Mouse (Mus musculus): ENCODE measurements around the gene Tomm70a. TPM values are rescaled to one million over a fixed set of nuclear protein-coding genes. Genes with fewer than 3 reads are reported as not detected.

Tomm70a gene
- polyA plus RNA-seq, 2 experiments: 15.9 to 28.2 TPM

DNA sequence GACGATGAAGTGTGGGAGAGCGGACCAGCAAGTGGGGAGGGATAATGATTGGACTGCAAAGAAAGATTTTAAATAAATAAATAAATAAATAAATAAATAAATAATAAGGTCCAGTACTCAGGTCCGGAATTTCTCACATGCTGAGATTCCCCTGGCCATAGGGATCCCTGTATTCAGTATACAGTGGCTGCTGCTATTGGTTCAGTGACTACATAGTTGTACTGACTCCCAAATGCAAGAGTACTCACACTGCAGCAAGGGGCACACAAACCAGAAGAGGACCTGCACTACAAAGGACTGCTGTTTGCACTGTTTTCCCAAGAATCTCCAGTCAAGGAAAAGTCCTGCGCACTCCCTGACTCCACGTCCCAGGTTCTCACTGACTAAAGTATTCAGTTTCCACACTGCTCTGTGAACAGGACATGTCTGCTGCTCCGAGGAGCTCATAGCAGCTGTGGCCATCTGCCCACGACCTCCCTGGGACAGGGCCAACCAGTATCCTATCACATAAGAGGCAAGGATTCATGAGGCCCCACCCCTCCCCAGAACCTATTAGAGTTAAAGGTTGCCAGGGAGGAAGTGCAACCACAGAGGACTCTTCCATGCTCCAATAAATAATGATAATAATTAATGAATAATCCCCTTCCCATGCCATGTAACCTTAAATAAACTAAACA is 22.9 kb upstream of the Tomm70a start:
- no peak overlapping the region for H3K9ac ChIP-seq (replicated peaks)
- H3K27me3 ChIP-seq (ENCODE audit: control insufficient read depth, insufficient read depth, low read length): no peaks in the 10 kb centered on the region
- no peaks in the 10 kb centered on the region for H3K36me3 ChIP-seq (replicated peaks; ENCODE audit: control insufficient read depth, insufficient read depth, low read depth)
- H3K4me1 ChIP-seq (replicated peaks; ENCODE audit: control insufficient read depth in 2 of 2, insufficient read depth in 2 of 2, low read length in 1 of 2): no peaks in the 10 kb centered on the region
- H3K9me3 ChIP-seq (ENCODE audit: control insufficient read depth, low read length): no peaks in the 10 kb centered on the region
- no peak overlapping the region for H3K27ac ChIP-seq
- TF ChIP-seq EP300 (IDR thresholded peaks at IDR 0.05; ENCODE audit: low read depth) (no peak), CTCF (IDR thresholded peaks at IDR 0.05; ENCODE audit: low read depth) (no peak)
- no peak overlapping the region for H3K4me2 ChIP-seq (ENCODE audit: low read depth)
- DNase-seq (ENCODE audit: low read depth in 3 of 3, low spot score in 3 of 3) (no peak), ATAC-seq (ENCODE audit: insufficient read depth) (no peak)
- WGBS (ENCODE audit: insufficient replicate concordance): 46% methylated on average over 7 of the region's 7 CpGs
- no peak overlapping the region for H3K4me3 ChIP-seq (ENCODE audit: insufficient read depth in 1 of 2, low read depth in 2 of 2, low read length in 2 of 2)

DNA sequence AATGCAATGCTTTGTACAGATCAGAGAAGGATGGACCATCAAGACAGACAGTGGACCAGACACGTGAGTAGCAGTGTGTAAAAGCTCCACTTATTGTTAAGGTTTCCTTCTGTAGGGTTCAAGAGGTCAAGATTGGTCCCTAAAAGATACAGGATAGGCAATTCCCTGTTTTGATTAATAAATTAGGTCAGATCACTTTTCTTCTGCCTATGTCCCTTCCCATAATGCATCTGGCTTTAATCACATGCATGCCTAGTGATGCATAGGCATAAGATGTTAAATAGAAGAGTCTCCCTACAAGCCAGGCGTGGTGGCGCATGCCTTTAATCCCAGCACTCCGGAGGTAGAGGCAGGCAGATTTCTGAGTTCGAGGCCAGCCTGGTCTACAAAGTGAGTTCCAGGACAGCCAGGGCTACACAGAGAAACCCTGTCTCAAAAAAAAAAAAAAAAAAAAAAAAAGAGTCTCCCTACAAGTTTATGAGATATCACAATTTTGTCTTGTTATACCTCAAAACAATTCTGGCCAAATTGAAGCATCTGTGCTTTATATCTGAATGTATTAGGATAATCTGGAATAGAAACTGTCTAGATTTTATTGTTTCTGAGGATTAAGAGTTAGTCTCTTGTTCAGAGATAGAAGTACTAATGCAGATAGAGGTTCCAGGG is 21.8 kb upstream of the Tomm70a start:
- 50% methylated on average over 5 of the region's 5 CpGs for WGBS (ENCODE audit: insufficient replicate concordance)
- Histone ChIP-seq H3K27me3 (ENCODE audit: control insufficient read depth, insufficient read depth, low read length) (no peaks in the 10 kb centered on the region), H3K36me3 (replicated peaks; ENCODE audit: control insufficient read depth, insufficient read depth, low read depth) (no peaks in the 10 kb centered on the region), H3K27ac (no peak overlapping the region), H3K4me3 (ENCODE audit: insufficient read depth in 1 of 2, low read depth in 2 of 2, low read length in 2 of 2) (no peak overlapping the region), H3K9ac (replicated peaks) (no peak overlapping the region), H3K9me3 (ENCODE audit: control insufficient read depth, low read length) (no peaks in the 10 kb centered on the region), H3K4me2 (ENCODE audit: low read depth) (no peak overlapping the region), H3K4me1 (replicated peaks; ENCODE audit: control insufficient read depth in 2 of 2, insufficient read depth in 2 of 2, low read length in 1 of 2) (no peaks in the 10 kb centered on the region)
- ATAC-seq (ENCODE audit: insufficient read depth) (no peak), DNase-seq (ENCODE audit: low read depth in 3 of 3, low spot score in 3 of 3) (no peak)
- no peak for TF ChIP-seq EP300 (IDR thresholded peaks at IDR 0.05; ENCODE audit: low read depth)
- no peak for TF ChIP-seq CTCF (IDR thresholded peaks at IDR 0.05; ENCODE audit: low read depth)

DNA sequence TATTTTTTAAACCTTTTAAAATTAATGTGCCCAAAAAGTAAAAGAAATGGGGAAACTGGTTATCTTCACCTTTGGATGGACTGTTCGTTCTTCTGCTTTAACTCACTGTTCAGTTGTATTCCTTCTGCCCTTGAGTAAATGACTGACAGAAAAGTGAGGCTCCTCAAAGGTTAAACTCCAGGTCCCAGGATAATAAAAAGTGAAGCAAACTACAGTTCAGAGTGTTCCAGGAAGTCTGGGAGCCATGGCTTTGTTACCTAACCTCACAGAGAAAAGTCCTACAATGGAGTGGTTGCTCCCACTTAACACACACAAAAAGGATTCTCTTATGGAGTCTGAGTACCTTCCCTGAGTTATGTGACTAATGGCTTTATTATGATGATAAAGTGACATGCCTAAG is 20.3 kb upstream of the Tomm70a start:
- Histone ChIP-seq H3K9me3 (ENCODE audit: control insufficient read depth, low read length) (no peaks in the 10 kb centered on the region), H3K27ac (no peak overlapping the region), H3K27me3 (ENCODE audit: control insufficient read depth, insufficient read depth, low read length) (no peaks in the 10 kb centered on the region), H3K4me1 (replicated peaks; ENCODE audit: control insufficient read depth in 2 of 2, insufficient read depth in 2 of 2, low read length in 1 of 2) (no peaks in the 10 kb centered on the region), H3K9ac (replicated peaks) (no peak overlapping the region), H3K36me3 (replicated peaks; ENCODE audit: control insufficient read depth, insufficient read depth, low read depth) (no peaks in the 10 kb centered on the region), H3K4me3 (ENCODE audit: insufficient read depth in 1 of 2, low read depth in 2 of 2, low read length in 2 of 2) (no peak overlapping the region), H3K4me2 (ENCODE audit: low read depth) (no peak overlapping the region)
- 65% methylated on average over 1 of the region's 1 CpGs for WGBS (ENCODE audit: insufficient replicate concordance)
- TF ChIP-seq EP300 (IDR thresholded peaks at IDR 0.05; ENCODE audit: low read depth) (no peak), CTCF (IDR thresholded peaks at IDR 0.05; ENCODE audit: low read depth) (no peak)
- DNase-seq (ENCODE audit: low read depth in 3 of 3, low spot score in 3 of 3) (no peak), ATAC-seq (ENCODE audit: insufficient read depth) (no peak)

DNA sequence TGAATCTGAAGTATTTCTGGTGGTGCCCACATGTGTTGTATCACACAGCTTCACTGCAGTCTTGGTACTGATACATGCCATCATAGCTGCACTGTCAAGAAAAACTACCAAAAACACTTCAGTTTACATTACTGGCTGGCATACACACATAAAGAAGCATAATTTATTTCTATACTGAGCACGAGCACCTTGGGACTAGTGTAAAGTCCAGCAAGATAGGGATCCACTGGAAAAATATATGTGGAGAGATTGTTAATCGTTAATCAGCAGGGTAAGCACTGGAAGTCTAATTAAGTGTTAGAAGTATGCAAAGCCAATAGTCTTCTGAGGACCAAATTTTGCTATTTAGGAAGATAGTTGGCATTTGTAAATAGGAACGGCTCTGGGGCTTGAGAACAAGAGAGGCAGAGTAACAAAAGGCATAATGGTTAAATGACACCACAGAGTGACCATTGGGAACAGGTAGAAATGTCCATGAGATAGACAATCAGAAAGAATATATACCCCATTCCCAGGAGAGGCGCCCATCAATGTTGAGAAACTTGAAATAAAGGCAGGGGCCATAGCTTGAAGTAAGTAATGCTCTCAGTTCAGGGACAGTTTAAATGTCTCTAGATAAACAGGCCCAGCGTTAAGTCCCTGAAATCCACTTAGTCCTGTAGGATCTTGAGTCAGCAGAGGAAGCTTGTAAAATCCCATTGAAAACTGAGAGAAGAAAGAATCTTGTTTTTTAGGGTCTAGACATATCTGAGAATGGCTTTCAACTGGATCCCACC is 15.1 kb upstream of the Tomm70a start:
- Histone ChIP-seq H3K4me3 (ENCODE audit: insufficient read depth in 1 of 2, low read depth in 2 of 2, low read length in 2 of 2) (no peak overlapping the region), H3K36me3 (replicated peaks; ENCODE audit: control insufficient read depth, insufficient read depth, low read depth) (no peaks in the 10 kb centered on the region)
- no peak for ATAC-seq (ENCODE audit: insufficient read depth)

DNA sequence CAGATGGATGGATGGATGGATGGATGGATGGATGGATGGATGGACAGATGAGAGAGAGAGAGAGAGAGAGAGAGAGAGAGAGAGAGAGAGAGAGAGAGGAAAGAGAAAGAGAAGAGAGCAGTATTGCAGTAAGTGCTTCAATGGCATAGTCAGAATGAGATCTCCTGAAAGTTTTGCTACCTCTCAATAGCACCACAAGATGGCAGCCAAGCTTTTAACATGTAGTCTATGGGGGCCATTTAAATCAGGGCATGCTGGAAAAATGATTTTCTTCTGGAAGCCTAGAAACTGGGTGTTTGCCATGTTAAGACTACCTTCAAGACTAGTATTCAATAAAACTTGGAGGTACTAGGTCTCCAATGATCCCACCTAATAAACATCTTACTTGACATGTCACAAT is 5.4 kb upstream of the Tomm70a start:
- no peak overlapping the region for H3K9ac ChIP-seq (replicated peaks)
- H3K4me1 ChIP-seq (replicated peaks; ENCODE audit: control insufficient read depth in 2 of 2, insufficient read depth in 2 of 2, low read length in 1 of 2): peaks cover 0 to 4% of the 10 kb centered on the region in 2 experiments; a peak in 2 of 4 replicates
- no peaks in the 10 kb centered on the region for H3K9me3 ChIP-seq (ENCODE audit: control insufficient read depth, low read length)
- no peak for ATAC-seq (ENCODE audit: insufficient read depth)
- H3K27ac ChIP-seq: no peak overlapping the region
- H3K36me3 ChIP-seq (replicated peaks; ENCODE audit: control insufficient read depth, insufficient read depth, low read depth): no peaks in the 10 kb centered on the region
- no peaks in the 10 kb centered on the region for H3K27me3 ChIP-seq (ENCODE audit: control insufficient read depth, insufficient read depth, low read length)
- no peak for DNase-seq (ENCODE audit: low read depth in 3 of 3, low spot score in 3 of 3)
- TF ChIP-seq EP300 (IDR thresholded peaks at IDR 0.05; ENCODE audit: low read depth): no peak
- peak; percentile 43; the same call in 1 of the 2 replicates for TF ChIP-seq CTCF (IDR thresholded peaks at IDR 0.05; ENCODE audit: low read depth)
- no peak overlapping the region for H3K4me2 ChIP-seq (ENCODE audit: low read depth)
- H3K4me3 ChIP-seq (ENCODE audit: insufficient read depth in 1 of 2, low read depth in 2 of 2, low read length in 2 of 2): no peak overlapping the region

More for the DNA sequence above, 15.1 kb upstream of the Tomm70a start:
- 49% methylated on average over 5 of the region's 5 CpGs for WGBS (ENCODE audit: insufficient replicate concordance)
- H3K27ac ChIP-seq: no peak overlapping the region
- H3K4me2 ChIP-seq (ENCODE audit: low read depth): no peak overlapping the region
- no peaks in the 10 kb centered on the region for H3K9me3 ChIP-seq (ENCODE audit: control insufficient read depth, low read length)
- H3K27me3 ChIP-seq (ENCODE audit: control insufficient read depth, insufficient read depth, low read length): no peaks in the 10 kb centered on the region
- no peak for TF ChIP-seq EP300 (IDR thresholded peaks at IDR 0.05; ENCODE audit: low read depth)
- no peak for TF ChIP-seq CTCF (IDR thresholded peaks at IDR 0.05; ENCODE audit: low read depth)
- H3K9ac ChIP-seq (replicated peaks): no peak overlapping the region
- DNase-seq (ENCODE audit: low read depth in 3 of 3, low spot score in 3 of 3): no peak
- H3K4me1 ChIP-seq (replicated peaks; ENCODE audit: control insufficient read depth in 2 of 2, insufficient read depth in 2 of 2, low read length in 1 of 2): no peaks in the 10 kb centered on the region
